Mouse (Mus musculus) erythroblast, embryonic 14.5 days (primary cell): ENCODE data around the gene Fam222a. TPM values are rescaled to one million over a fixed set of nuclear protein-coding genes. Genes with fewer than 3 reads are reported as not detected.

Experiments
- H3K27me3 ChIP-seq: 2 replicates; pipeline ENCODE4 v1.6.1; 2012; ENCODE audit warnings: inconsistent platforms; ENCODE audit not compliant: control insufficient read depth
- H3K36me3 ChIP-seq: 2 replicates; pipeline ENCODE4 v1.6.1; 2012; ENCODE audit warnings: mild to moderate bottlenecking, inconsistent platforms; ENCODE audit not compliant: control insufficient read depth
- H3K4me1 ChIP-seq: 2 replicates; pipeline ENCODE4 v1.6.1; 2012; ENCODE audit warnings: inconsistent platforms; ENCODE audit not compliant: control insufficient read depth
- H3K4me3 ChIP-seq: replicated peaks from 2 replicates; pipeline ENCODE3; 2012; ENCODE audit warnings: moderate library complexity, mild to moderate bottlenecking, inconsistent platforms
- H3K9me3 ChIP-seq: 2 replicates; pipeline ENCODE4 v1.6.1; 2012; ENCODE audit warnings: low read length, inconsistent platforms, mixed read lengths; ENCODE audit not compliant: control insufficient read depth
- GATA1 ChIP-seq: IDR thresholded peaks from 2 replicates; pipeline ENCODE4 v1.6.1; 2012; ENCODE audit warnings: low read length, inconsistent platforms, mixed read lengths
- TAL1 ChIP-seq: IDR thresholded peaks from 3 replicates; pipeline ENCODE4 v1.6.1; 2012; ENCODE audit warnings: low read length, inconsistent platforms, mixed read lengths
- polyA plus RNA-seq: library from polyadenylated mRNA; stranded (reverse); fragments of >175 nt; gene quantifications from 2 replicates; pipeline ENCODE4 v1.2.3, GENCODE M21; 2012

Fam222a gene
- polyA plus RNA-seq, 1 experiment: 0.16 TPM

GRCm38 (mm10) chr5:114596604-114597003, 28.8 kb downstream of the Fam222a start:
- no peak overlapping the region for H3K4me3 ChIP-seq
- TF ChIP-seq GATA1: no peak
- TF ChIP-seq TAL1: no peak
- H3K4me1 ChIP-seq: peaks cover 3% of the 10 kb centered on the region

GRCm38 (mm10) chr5:114597222-114597621, 29.4 kb downstream of the Fam222a start:
- Histone ChIP-seq H3K36me3 (no peaks in the 10 kb centered on the region), H3K4me1 (peaks cover 2% of the 10 kb centered on the region; the same call in 1 of the 2 replicates), H3K4me3 (no peak overlapping the region), H3K27me3 (peaks cover 18% of the 10 kb centered on the region), H3K9me3 (no peaks in the 10 kb centered on the region)
- no peak for TF ChIP-seq TAL1
- no peak for TF ChIP-seq GATA1

More at GRCm38 (mm10) chr5:114596604-114597003, 28.8 kb downstream of the Fam222a start:
- Histone ChIP-seq H3K36me3 (no peaks in the 10 kb centered on the region), H3K27me3 (peaks cover 18% of the 10 kb centered on the region), H3K9me3 (no peaks in the 10 kb centered on the region)

- Histone ChIP-seq H3K4me1 (no peaks in the 10 kb centered on the region; the same call in 1 of the 2 replicates), H3K36me3 (no peaks in the 10 kb centered on the region), H3K4me3 (no peak overlapping the region), H3K9me3 (no peaks in the 10 kb centered on the region), H3K27me3 (peaks cover 15% of the 10 kb centered on the region)
- TF ChIP-seq TAL1 (no peak), GATA1 (no peak)
Measured at GRCm38 (mm10) chr5:114597652-114598051, 29.8 kb downstream of the Fam222a start.

DNA sequence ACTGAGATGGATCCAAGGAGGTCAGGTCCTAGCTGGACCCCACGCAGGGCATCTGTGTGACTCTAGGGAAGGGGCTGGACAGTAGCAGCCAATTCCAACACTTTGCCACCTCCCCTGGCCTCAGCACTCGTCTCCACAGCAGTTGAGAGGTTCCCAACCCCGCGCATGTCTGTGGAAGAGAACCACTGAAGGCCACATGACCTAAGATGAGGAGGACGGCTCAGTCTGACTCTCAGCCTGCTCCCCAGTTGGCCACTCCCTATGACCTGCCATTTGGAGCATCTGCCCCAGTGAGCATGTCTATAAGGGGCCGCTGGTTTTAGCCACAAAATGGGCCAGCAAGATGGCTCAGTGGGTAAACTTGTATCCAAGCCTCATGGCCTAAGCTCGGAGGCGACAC, 34.2 kb downstream of the Fam222a start:
- Histone ChIP-seq H3K4me1 (no peaks in the 10 kb centered on the region), H3K4me3 (no peak overlapping the region), H3K9me3 (no peaks in the 10 kb centered on the region), H3K27me3 (no peaks in the 10 kb centered on the region), H3K36me3 (no peaks in the 10 kb centered on the region)
- TF ChIP-seq GATA1 (no peak), TAL1 (no peak)

- no peaks in the 10 kb centered on the region for H3K9me3 ChIP-seq
- no peak overlapping the region for H3K4me3 ChIP-seq
- no peaks in the 10 kb centered on the region for H3K27me3 ChIP-seq
- no peaks in the 10 kb centered on the region for H3K36me3 ChIP-seq
- no peaks in the 10 kb centered on the region for H3K4me1 ChIP-seq
- TF ChIP-seq GATA1: no peak
- TF ChIP-seq TAL1: no peak
Measured at GRCm38 (mm10) chr5:114603975-114604374, 36.2 kb downstream of the Fam222a start.

DNA sequence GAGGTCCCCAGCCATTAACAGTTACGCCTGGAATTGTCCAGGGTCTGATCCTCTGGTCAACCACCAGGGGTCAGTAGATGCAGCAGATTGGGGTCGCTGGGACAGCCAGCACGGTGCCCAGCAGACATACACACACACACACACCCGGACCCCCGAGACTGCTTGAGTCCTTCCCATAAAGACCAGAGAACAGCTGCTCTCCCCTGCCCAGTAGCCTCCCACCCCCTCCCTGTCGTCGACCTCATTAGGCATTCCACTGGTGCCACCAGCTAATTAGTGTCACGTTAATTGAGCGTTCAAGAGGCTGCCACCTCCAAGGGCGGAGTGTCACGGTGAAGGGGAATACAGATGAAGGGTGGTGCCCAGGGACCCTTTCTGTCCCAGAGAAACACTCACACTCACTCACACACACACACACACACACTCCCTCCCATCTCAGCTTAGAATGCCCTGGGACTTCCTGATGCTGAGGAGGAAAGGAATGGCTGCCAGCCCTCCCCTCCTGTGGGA, 37.0 kb downstream of the Fam222a start:
- H3K27me3 ChIP-seq: no peaks in the 10 kb centered on the region
- H3K4me1 ChIP-seq: no peaks in the 10 kb centered on the region
- H3K9me3 ChIP-seq: no peaks in the 10 kb centered on the region
- no peaks in the 10 kb centered on the region for H3K36me3 ChIP-seq
- H3K4me3 ChIP-seq: no peak overlapping the region
- TF ChIP-seq TAL1: no peak

- Histone ChIP-seq H3K36me3 (no peaks in the 10 kb centered on the region; the same call in 1 of the 2 replicates), H3K9me3 (no peaks in the 10 kb centered on the region), H3K27me3 (no peaks in the 10 kb centered on the region), H3K4me3 (no peak overlapping the region), H3K4me1 (no peaks in the 10 kb centered on the region)
- TF ChIP-seq GATA1: no peak
- no peak for TF ChIP-seq TAL1
Measured at GRCm38 (mm10) chr5:114605981-114606380, 38.2 kb downstream of the Fam222a start.

DNA sequence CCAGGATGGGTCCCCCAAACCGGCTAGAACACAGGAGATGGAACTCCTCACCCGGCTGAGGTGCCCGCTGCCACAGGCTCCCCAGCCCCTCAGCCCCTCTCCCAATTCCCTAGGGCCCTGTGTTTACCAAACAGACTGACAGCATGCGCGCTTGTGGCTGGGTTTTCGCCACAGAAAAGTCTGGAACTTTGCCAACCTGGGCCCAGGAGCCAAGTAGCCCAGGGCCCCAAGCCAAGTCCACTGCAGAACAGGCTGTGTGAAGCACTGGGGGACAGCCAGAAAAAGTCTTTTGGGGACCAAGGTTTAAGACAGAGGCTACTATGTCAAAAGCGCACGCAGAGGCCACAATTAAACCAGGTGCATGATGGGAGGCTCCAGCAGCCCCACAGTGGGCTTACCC, 39.8 kb downstream of the Fam222a start:
- Histone ChIP-seq H3K36me3 (no peaks in the 10 kb centered on the region; the same call in 1 of the 2 replicates), H3K27me3 (no peaks in the 10 kb centered on the region), H3K4me3 (no peak overlapping the region)

GRCm38 (mm10) chr5:114608516-114608915, 40.7 kb downstream of the Fam222a start:
- Histone ChIP-seq H3K36me3 (no peaks in the 10 kb centered on the region; the same call in 1 of the 2 replicates), H3K9me3 (no peaks in the 10 kb centered on the region), H3K27me3 (no peaks in the 10 kb centered on the region), H3K4me3 (no peak overlapping the region), H3K4me1 (peaks cover 7% of the 10 kb centered on the region)
- TF ChIP-seq GATA1 (no peak), TAL1 (no peak)

More for the DNA sequence above, 39.8 kb downstream of the Fam222a start:
- TF ChIP-seq TAL1: no peak
- TF ChIP-seq GATA1: no peak
- no peaks in the 10 kb centered on the region for H3K9me3 ChIP-seq
- peaks cover 7% of the 10 kb centered on the region for H3K4me1 ChIP-seq

GRCm38 (mm10) chr5:114611256-114611655, 43.4 kb downstream of the Fam222a start:
- Histone ChIP-seq H3K27me3 (no peaks in the 10 kb centered on the region), H3K36me3 (no peaks in the 10 kb centered on the region; the same call in 1 of the 2 replicates), H3K9me3 (no peaks in the 10 kb centered on the region), H3K4me1 (peaks cover 28% of the 10 kb centered on the region), H3K4me3 (no peak overlapping the region)
- TF ChIP-seq TAL1 (no peak), GATA1 (no peak)
